ENCODE assay signal across 21 mouse cellular contexts in genomic region chr15:99195043-99195442, GRCm38 (mm10). TPM values are rescaled to one million over a fixed set of nuclear protein-coding genes. Genes with fewer than 3 reads are reported as not detected.
DNase-seq lines count a peak whose midpoint lies in the region; ATAC-seq and TF ChIP-seq lines count a peak whose summit lies in the region.
"Had no signal": no experiment of that assay in that cellular context is flagged by ENCODE, and none has a peak within 500 bp of the region (broad histone marks: within the 10 kb centered on the region; RNA-seq: fewer than 3 reads in every experiment).

No protein-coding gene starts in this region.

- no peak overlapping the region for H3K9ac ChIP-seq in forebrain, embryonic 12.5 days
- H3K9ac ChIP-seq in lung, postnatal 0 days (replicated peaks; ENCODE audit: low read depth), result no peak overlapping the region
- H3K9ac ChIP-seq in forebrain, embryonic 16.5 days (replicated peaks; ENCODE audit: low read depth, low read length), result no peak overlapping the region
- H3K9ac ChIP-seq: embryonic facial prominence, embryonic 15.5 days; neural tube, embryonic 13.5 days had no signal

- no peak overlapping the region for H3K4me2 ChIP-seq in forebrain, embryonic 12.5 days
- no peak overlapping the region for H3K4me2 ChIP-seq in lung, postnatal 0 days (replicated peaks; ENCODE audit: low read depth, low read length)
- no peak overlapping the region for H3K4me2 ChIP-seq in forebrain, embryonic 16.5 days (ENCODE audit: low read length)
- H3K4me2 ChIP-seq: embryonic facial prominence, embryonic 15.5 days; liver, embryonic 11.5 days; neural tube, embryonic 13.5 days had no signal

- H3K27ac ChIP-seq in forebrain, embryonic 10.5 days, result 0 out of 2 replicates have a peak overlapping the region, but pooled peaks have one; percentile 13
- H3K27ac ChIP-seq in forebrain, embryonic 12.5 days, result no peak overlapping the region
- H3K27ac ChIP-seq in lung, postnatal 0 days (ENCODE audit: low read length), result no peak overlapping the region
- no peak overlapping the region for H3K27ac ChIP-seq in forebrain, embryonic 16.5 days (ENCODE audit: low read length)
- H3K27ac ChIP-seq: embryonic facial prominence, embryonic 15.5 days; neural tube, embryonic 13.5 days had no signal

- DNase-seq in forebrain, embryonic 10.5 days (ENCODE audit: extremely low spot score, low spot score), result no peak
- DNase-seq in lung, postnatal 0 days (ENCODE audit: low spot score), result peak; percentile 60
- no peak for DNase-seq in lung, postnatal 10 days
- peak; percentile 85 for DNase-seq in brain, embryonic 14.5 days (ENCODE audit: low read depth)
- DNase-seq in cerebellum, postnatal 14 days, result no peak
- DNase-seq: cerebellum, adult 9-11 months; gastrocnemius, postnatal 25 days; heart, postnatal 10 days; kidney, adult 8-10 months; layer of hippocampus, postnatal 36 days; lung, adult 2 months; thymus, postnatal 14 days had no signal

- no peak overlapping the region for H3K4me3 ChIP-seq in forebrain, embryonic 10.5 days
- H3K4me3 ChIP-seq in forebrain, embryonic 12.5 days (replicated peaks), result no peak overlapping the region
- H3K4me3 ChIP-seq in lung, postnatal 0 days (ENCODE audit: low read depth, low read length), result no peak overlapping the region
- no peak overlapping the region for H3K4me3 ChIP-seq in forebrain, embryonic 16.5 days (replicated peaks; ENCODE audit: low read length)
- H3K4me3 ChIP-seq: embryonic facial prominence, embryonic 15.5 days; megakaryocyte, embryonic 14.5 days; neural tube, embryonic 13.5 days had no signal

- no peaks in the 10 kb centered on the region for H3K27me3 ChIP-seq in forebrain, embryonic 10.5 days (ENCODE audit: poor library complexity, severe bottlenecking)
- H3K27me3 ChIP-seq in forebrain, embryonic 12.5 days, result no peaks in the 10 kb centered on the region
- no peaks in the 10 kb centered on the region for H3K27me3 ChIP-seq in lung, postnatal 0 days (replicated peaks; ENCODE audit: insufficient read depth, low read length)
- H3K27me3 ChIP-seq in forebrain, embryonic 16.5 days (replicated peaks; ENCODE audit: control insufficient read depth, insufficient read depth, low read length), result no peaks in the 10 kb centered on the region
- H3K27me3 ChIP-seq: CH12.LX; embryonic facial prominence, embryonic 15.5 days; megakaryocyte, embryonic 14.5 days; neural tube, embryonic 13.5 days had no signal

- 72% methylated on average over 6 of the region's 6 CpGs for WGBS in forebrain, embryonic 10.5 days
- 33% methylated on average over 6 of the region's 6 CpGs for WGBS in forebrain, embryonic 12.5 days
- 45% methylated on average over 6 of the region's 6 CpGs for WGBS in lung, postnatal 0 days
- 14% methylated on average over 6 of the region's 6 CpGs for WGBS in forebrain, embryonic 16.5 days

- TF ChIP-seq CTCF in lung, postnatal 0 days (IDR thresholded peaks at IDR 0.05), result no peak
- TF ChIP-seq CTCF in brain, embryonic 14.5 days (IDR thresholded peaks at IDR 0.05; ENCODE audit: borderline replicate concordance, extremely low read depth, insufficient read depth, insufficient read length), result no peak

- no peak for ATAC-seq in forebrain, embryonic 12.5 days (ENCODE audit: low FRiP score)
- no peak for ATAC-seq in lung, postnatal 0 days
- ATAC-seq in forebrain, embryonic 16.5 days, result peak; percentile 77
- ATAC-seq in inflammation-experienced regulatory T-cells, adult 6 months, result no peak
- ATAC-seq: activated CD4-positive, CD25-positive, alpha-beta regulatory T cell, adult 4 months had no signal

- peaks cover 16% of the 10 kb centered on the region for H3K4me1 ChIP-seq in forebrain, embryonic 10.5 days
- H3K4me1 ChIP-seq in forebrain, embryonic 12.5 days, result peaks cover 20% of the 10 kb centered on the region
- no peaks in the 10 kb centered on the region for H3K4me1 ChIP-seq in lung, postnatal 0 days (ENCODE audit: insufficient read depth, low read depth, low read length)
- peaks cover 8% of the 10 kb centered on the region for H3K4me1 ChIP-seq in forebrain, embryonic 16.5 days (replicated peaks; ENCODE audit: control insufficient read depth, insufficient read depth, low read length)
- H3K4me1 ChIP-seq: embryonic facial prominence, embryonic 15.5 days; megakaryocyte, embryonic 14.5 days; neural tube, embryonic 13.5 days had no signal

- no peak for TF ChIP-seq EP300 in lung, postnatal 0 days (IDR thresholded peaks at IDR 0.05)

- TF ChIP-seq POLR2A in brain, embryonic 14.5 days (IDR thresholded peaks at IDR 0.05; ENCODE audit: borderline replicate concordance, extremely low read depth, insufficient read depth, insufficient read length, poor library complexity, severe bottlenecking), result no peak

- H3K36me3 ChIP-seq in forebrain, embryonic 10.5 days (replicated peaks), result peaks cover 86% of the 10 kb centered on the region
- peaks cover 37% of the 10 kb centered on the region for H3K36me3 ChIP-seq in forebrain, embryonic 12.5 days (replicated peaks)
- no peaks in the 10 kb centered on the region for H3K36me3 ChIP-seq in lung, postnatal 0 days (ENCODE audit: insufficient read depth, low read length)
- peaks cover 4% of the 10 kb centered on the region; the same call in 1 of the 2 replicates for H3K36me3 ChIP-seq in forebrain, embryonic 16.5 days (ENCODE audit: control insufficient read depth, insufficient read depth)

- H3K9me3 ChIP-seq in forebrain, embryonic 10.5 days, result no peaks in the 10 kb centered on the region
- no peaks in the 10 kb centered on the region for H3K9me3 ChIP-seq in forebrain, embryonic 12.5 days
- H3K9me3 ChIP-seq in lung, postnatal 0 days (ENCODE audit: low read length), result no peaks in the 10 kb centered on the region
- H3K9me3 ChIP-seq in forebrain, embryonic 16.5 days (ENCODE audit: control insufficient read depth, low read length), result no peaks in the 10 kb centered on the region
- H3K9me3 ChIP-seq: embryonic facial prominence, embryonic 15.5 days; neural tube, embryonic 13.5 days had no signal

RNA-seq across cellular contexts. Expression of gene Kcnh3, which starts 29.6 kb away (rescaled TPM):
- polyA plus RNA-seq in forebrain, embryonic 10.5 days (2016; fragmentation: Nextera tagmentation; extraction: Ambion mirVana), result 0.17 TPM in 1 of 2 replicates, not detected in the other
- polyA plus RNA-seq in forebrain, embryonic 12.5 days (2016; fragmentation: Nextera tagmentation; extraction: Ambion mirVana), result 0.60 and 0.83 TPM in 2 replicates
- 0.21 and 0.63 TPM in 2 replicates for polyA plus RNA-seq in lung, postnatal 0 days (2015; fragmentation: Nextera tagmentation; extraction: Ambion mirVana)
- polyA plus RNA-seq in brain, embryonic 14.5 days (2012; rRNA removed), result 3.0 and 6.6 TPM in 2 replicates
- polyA plus RNA-seq in forebrain, embryonic 16.5 days (2015; fragmentation: Nextera tagmentation; extraction: Ambion mirVana), result 4.5 and 5.6 TPM in 2 replicates
- polyA plus RNA-seq in inflammation-experienced regulatory T-cells, adult 6 months (2017; shearing (Covaris generic)), result not detected
- polyA plus RNA-seq: activated CD4-positive, CD25-positive, alpha-beta regulatory T cell, adult 4 months had no signal

RNA-seq across cellular contexts. Expression of gene Mcrs1, which starts 56.7 kb away (rescaled TPM):
- 192 and 203 TPM in 2 replicates for polyA plus RNA-seq in forebrain, embryonic 10.5 days (2016; fragmentation: Nextera tagmentation; extraction: Ambion mirVana)
- 185 and 188 TPM in 2 replicates for polyA plus RNA-seq in forebrain, embryonic 12.5 days (2016; fragmentation: Nextera tagmentation; extraction: Ambion mirVana)
- polyA plus RNA-seq in lung, postnatal 0 days (2015; fragmentation: Nextera tagmentation; extraction: Ambion mirVana), result 96.9 and 102 TPM in 2 replicates
- polyA plus RNA-seq in brain, embryonic 14.5 days (2012; rRNA removed), result 151 and 174 TPM in 2 replicates
- polyA plus RNA-seq in forebrain, embryonic 16.5 days (2015; fragmentation: Nextera tagmentation; extraction: Ambion mirVana), result 207 and 220 TPM in 2 replicates
- 10 to 100 TPM; 48.4 to 56.9 (median 49.1) TPM for polyA plus RNA-seq in inflammation-experienced regulatory T-cells, adult 6 months (2017; shearing (Covaris generic))

Comparison
In these comparisons a context has a peak if more than half of its experiments do, and no peak if none do; other contexts are left out.
1. DNase-seq: peak in lung, postnatal 0 days (single experiment) and brain, embryonic 14.5 days (single experiment); none in forebrain, embryonic 10.5 days (single experiment), lung, postnatal 10 days (single experiment) and cerebellum, postnatal 14 days (0 of 2).